Mouse (Mus musculus): Measurements from ENCODE around the gene Mucl3. TPM values are rescaled to one million over a fixed set of nuclear protein-coding genes. Genes with fewer than 3 reads are reported as not detected.

Mucl3 gene
- polyA plus RNA-seq, 1 experiment from 2014 or later: 71.0 TPM

- Histone ChIP-seq H3K36me3 (ENCODE audit: control insufficient read depth, insufficient read depth, low read length) (no peaks in the 10 kb centered on the region), H3K27ac (ENCODE audit: low read length) (peak overlapping the region; percentile 68), H3K27me3 (ENCODE audit: control insufficient read depth, insufficient read depth, low read length) (no peaks in the 10 kb centered on the region), H3K4me1 (ENCODE audit: control insufficient read depth, insufficient read depth, low read length) (0 out of 2 replicates have a peak, but pooled peaks cover 4% of the 10 kb centered on the region), H3K9me3 (replicated peaks; ENCODE audit: control insufficient read depth, low read length) (no peaks in the 10 kb centered on the region), H3K4me3 (replicated peaks; ENCODE audit: low read length) (no peak overlapping the region), H3K4me2 (ENCODE audit: low read depth, low read length) (0 out of 2 replicates have a peak overlapping the region, but pooled peaks have one; percentile 16), H3K9ac (ENCODE audit: low read length) (no peak overlapping the region)
- WGBS: 29% methylated on average over 8 of the region's 8 CpGs
- peak; percentile 80 for ATAC-seq (ENCODE audit: insufficient read depth, low FRiP score)
Measured at GRCm38 (mm10) chr17:35601736-35602354, 41.6 kb downstream of the Mucl3 start.

GRCm38 (mm10) chr17:35601249-35601648 is 42.2 kb downstream of the Mucl3 start, which contains the start of gene Sfta2:
Gene Sfta2, plus strand, starts transcription at chr17:35601549.
- H3K27ac ChIP-seq (ENCODE audit: low read length): peak within 1 kb of the TSS; percentile 68
- H3K4me1 ChIP-seq (ENCODE audit: control insufficient read depth, insufficient read depth, low read length): 0 out of 2 replicates have a peak, but pooled peaks cover 4% of the 10 kb centered on the region
- H3K4me2 ChIP-seq (ENCODE audit: low read depth, low read length): peak within 1 kb of the TSS; percentile 16; the same call in 1 of the 2 replicates

GRCm38 (mm10) chr17:35597399-35597798 is 46.1 kb downstream of the Mucl3 start:
- no peak overlapping the region for H3K9ac ChIP-seq (ENCODE audit: low read length)
- H3K27me3 ChIP-seq (ENCODE audit: control insufficient read depth, insufficient read depth, low read length): no peaks in the 10 kb centered on the region
- peak overlapping the region; percentile 63 for H3K27ac ChIP-seq (ENCODE audit: low read length)
- ATAC-seq (ENCODE audit: insufficient read depth, low FRiP score): peak; percentile 64; the same call in 1 of the 2 replicates
- H3K36me3 ChIP-seq (ENCODE audit: control insufficient read depth, insufficient read depth, low read length): no peaks in the 10 kb centered on the region
- 86% methylated on average over 3 of the region's 3 CpGs for WGBS
- no peaks in the 10 kb centered on the region for H3K9me3 ChIP-seq (replicated peaks; ENCODE audit: control insufficient read depth, low read length)
- H3K4me2 ChIP-seq (ENCODE audit: low read depth, low read length): no peak overlapping the region
- no peak overlapping the region for H3K4me3 ChIP-seq (replicated peaks; ENCODE audit: low read length)
- H3K4me1 ChIP-seq (ENCODE audit: control insufficient read depth, insufficient read depth, low read length): 0 out of 2 replicates have a peak, but pooled peaks cover 4% of the 10 kb centered on the region

More at GRCm38 (mm10) chr17:35601249-35601648, 42.2 kb downstream of the Mucl3 start, which contains the start of gene Sfta2:
- Histone ChIP-seq H3K27me3 (ENCODE audit: control insufficient read depth, insufficient read depth, low read length) (no peaks in the 10 kb centered on the region), H3K9me3 (replicated peaks; ENCODE audit: control insufficient read depth, low read length) (no peaks in the 10 kb centered on the region), H3K4me3 (replicated peaks; ENCODE audit: low read length) (no peak within 1 kb of the TSS), H3K9ac (ENCODE audit: low read length) (no peak within 1 kb of the TSS), H3K36me3 (ENCODE audit: control insufficient read depth, insufficient read depth, low read length) (no peaks in the 10 kb centered on the region)
- WGBS: 43% methylated on average over 2 of the region's 2 CpGs
- peak; percentile 22; the same call in 1 of the 2 replicates for ATAC-seq (ENCODE audit: insufficient read depth, low FRiP score)

GRCm38 (mm10) chr17:35594456-35594855 is 49.0 kb downstream of the Mucl3 start:
- H3K27me3 ChIP-seq (ENCODE audit: control insufficient read depth, insufficient read depth, low read length): no peaks in the 10 kb centered on the region
- 84% methylated on average over 7 of the region's 7 CpGs for WGBS
- no peaks in the 10 kb centered on the region for H3K36me3 ChIP-seq (ENCODE audit: control insufficient read depth, insufficient read depth, low read length)
- no peaks in the 10 kb centered on the region for H3K4me1 ChIP-seq (ENCODE audit: control insufficient read depth, insufficient read depth, low read length)
- H3K9me3 ChIP-seq (replicated peaks; ENCODE audit: control insufficient read depth, low read length): no peaks in the 10 kb centered on the region
- H3K9ac ChIP-seq (ENCODE audit: low read length): no peak overlapping the region
- no peak for ATAC-seq (ENCODE audit: insufficient read depth, low FRiP score)
- H3K4me2 ChIP-seq (ENCODE audit: low read depth, low read length): no peak overlapping the region
- no peak overlapping the region for H3K27ac ChIP-seq (ENCODE audit: low read length)
- H3K4me3 ChIP-seq (replicated peaks; ENCODE audit: low read length): no peak overlapping the region

GRCm38 (mm10) chr17:35593786-35594185 is 49.7 kb downstream of the Mucl3 start:
- Histone ChIP-seq H3K9me3 (replicated peaks; ENCODE audit: control insufficient read depth, low read length) (no peaks in the 10 kb centered on the region), H3K9ac (ENCODE audit: low read length) (no peak overlapping the region), H3K4me3 (replicated peaks; ENCODE audit: low read length) (no peak overlapping the region), H3K36me3 (ENCODE audit: control insufficient read depth, insufficient read depth, low read length) (no peaks in the 10 kb centered on the region), H3K4me1 (ENCODE audit: control insufficient read depth, insufficient read depth, low read length) (no peaks in the 10 kb centered on the region), H3K4me2 (ENCODE audit: low read depth, low read length) (no peak overlapping the region), H3K27me3 (ENCODE audit: control insufficient read depth, insufficient read depth, low read length) (no peaks in the 10 kb centered on the region), H3K27ac (ENCODE audit: low read length) (no peak overlapping the region)
- whole genome bisulfite sequencing: 41% methylated on average over 4 of the region's 4 CpGs
- ATAC-seq (ENCODE audit: insufficient read depth, low FRiP score): no peak

GRCm38 (mm10) chr17:35592131-35592530 is 51.4 kb downstream of the Mucl3 start:
- Histone ChIP-seq H3K9me3 (replicated peaks; ENCODE audit: control insufficient read depth, low read length) (no peaks in the 10 kb centered on the region), H3K27ac (ENCODE audit: low read length) (no peak overlapping the region), H3K4me3 (replicated peaks; ENCODE audit: low read length) (no peak overlapping the region), H3K9ac (ENCODE audit: low read length) (no peak overlapping the region), H3K4me1 (ENCODE audit: control insufficient read depth, insufficient read depth, low read length) (no peaks in the 10 kb centered on the region), H3K27me3 (ENCODE audit: control insufficient read depth, insufficient read depth, low read length) (no peaks in the 10 kb centered on the region), H3K4me2 (ENCODE audit: low read depth, low read length) (no peak overlapping the region), H3K36me3 (ENCODE audit: control insufficient read depth, insufficient read depth, low read length) (no peaks in the 10 kb centered on the region)
- WGBS: 71% methylated on average over 9 of the region's 9 CpGs
- no peak for ATAC-seq (ENCODE audit: insufficient read depth, low FRiP score)

GRCm38 (mm10) chr17:35591731-35592130 is 51.8 kb downstream of the Mucl3 start:
- Histone ChIP-seq H3K9me3 (replicated peaks; ENCODE audit: control insufficient read depth, low read length) (no peaks in the 10 kb centered on the region), H3K27me3 (ENCODE audit: control insufficient read depth, insufficient read depth, low read length) (no peaks in the 10 kb centered on the region), H3K4me3 (replicated peaks; ENCODE audit: low read length) (no peak overlapping the region), H3K9ac (ENCODE audit: low read length) (no peak overlapping the region), H3K4me2 (ENCODE audit: low read depth, low read length) (no peak overlapping the region), H3K36me3 (ENCODE audit: control insufficient read depth, insufficient read depth, low read length) (no peaks in the 10 kb centered on the region), H3K4me1 (ENCODE audit: control insufficient read depth, insufficient read depth, low read length) (no peaks in the 10 kb centered on the region), H3K27ac (ENCODE audit: low read length) (no peak overlapping the region)
- ATAC-seq (ENCODE audit: insufficient read depth, low FRiP score): no peak
- WGBS: 68% methylated on average over 15 of the region's 15 CpGs

- H3K4me1 ChIP-seq (ENCODE audit: control insufficient read depth, insufficient read depth, low read length): no peaks in the 10 kb centered on the region
- H3K27ac ChIP-seq (ENCODE audit: low read length): peak overlapping the region; percentile 83; the same call in 1 of the 2 replicates
- no peaks in the 10 kb centered on the region for H3K36me3 ChIP-seq (ENCODE audit: control insufficient read depth, insufficient read depth, low read length)
- no peaks in the 10 kb centered on the region for H3K9me3 ChIP-seq (replicated peaks; ENCODE audit: control insufficient read depth, low read length)
- no peak overlapping the region for H3K4me2 ChIP-seq (ENCODE audit: low read depth, low read length)
- H3K9ac ChIP-seq (ENCODE audit: low read length): no peak overlapping the region
- 91% methylated on average over 7 of the region's 7 CpGs for WGBS
- ATAC-seq (ENCODE audit: insufficient read depth, low FRiP score): no peak
- H3K4me3 ChIP-seq (replicated peaks; ENCODE audit: low read length): no peak overlapping the region
- H3K27me3 ChIP-seq (ENCODE audit: control insufficient read depth, insufficient read depth, low read length): no peaks in the 10 kb centered on the region
Measured at GRCm38 (mm10) chr17:35591219-35591578, 52.3 kb downstream of the Mucl3 start.

- Histone ChIP-seq H3K9ac (ENCODE audit: low read length) (0 out of 2 replicates have a peak overlapping the region, but pooled peaks have one; percentile 28), H3K27ac (ENCODE audit: low read length) (peak overlapping the region; percentile 83), H3K4me2 (ENCODE audit: low read depth, low read length) (peak overlapping the region; percentile 22; the same call in 1 of the 2 replicates), H3K4me3 (replicated peaks; ENCODE audit: low read length) (0 out of 2 replicates have a peak overlapping the region, but pooled peaks have one; percentile 7), H3K36me3 (ENCODE audit: control insufficient read depth, insufficient read depth, low read length) (no peaks in the 10 kb centered on the region), H3K27me3 (ENCODE audit: control insufficient read depth, insufficient read depth, low read length) (no peaks in the 10 kb centered on the region), H3K9me3 (replicated peaks; ENCODE audit: control insufficient read depth, low read length) (no peaks in the 10 kb centered on the region), H3K4me1 (ENCODE audit: control insufficient read depth, insufficient read depth, low read length) (no peaks in the 10 kb centered on the region)
- 38% methylated on average over 21 of the region's 21 CpGs for WGBS
- peak; percentile 84 for ATAC-seq (ENCODE audit: insufficient read depth, low FRiP score)
Measured at GRCm38 (mm10) chr17:35590410-35591218, 52.9 kb downstream of the Mucl3 start.

All from stomach, embryonic 16.5 days (tissue).